Comparison of ENCODE assay signal across 13 mouse cellular contexts in the genomic region with DNA sequence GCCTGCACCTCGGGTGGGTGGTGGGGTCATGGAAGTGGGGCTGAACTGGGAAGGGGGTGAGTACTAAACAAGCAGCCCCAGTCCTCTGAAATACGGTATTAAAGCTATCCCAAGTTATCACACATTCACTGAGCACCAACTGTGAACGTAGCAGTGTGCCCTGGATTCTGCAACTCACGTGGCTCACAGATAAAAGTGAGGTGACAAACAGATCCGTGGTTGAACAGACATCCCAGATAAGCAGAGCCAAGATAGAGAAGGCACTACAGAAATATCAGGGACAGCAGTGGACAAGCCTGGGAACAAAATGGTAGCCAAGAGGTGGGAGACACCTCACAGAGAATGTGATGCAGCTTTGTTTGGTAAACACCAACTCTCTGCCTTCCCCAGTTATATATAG.
"Had no signal": no experiment of that assay in that cellular context is flagged by ENCODE, and none has a peak within 500 bp of the region (broad histone marks: within the 10 kb centered on the region; RNA-seq: fewer than 3 reads in every experiment).

No protein-coding gene starts in this region.

- DNase-seq: kidney, adult 8-10 months; kidney, postnatal 25 days; lung, postnatal 14 days; right cerebral cortex, adult 18-20 months; right cerebral cortex, postnatal 25 days; thymus, adult 18-20 months; thymus, postnatal 14 days had no signal

- ATAC-seq: intestine, postnatal 0 days; midbrain, embryonic 13.5 days had no signal

- H3K4me2 ChIP-seq: limb, embryonic 12.5 days; lung, embryonic 15.5 days; midbrain, embryonic 13.5 days had no signal

- H3K27me3 ChIP-seq: limb, embryonic 12.5 days; lung, embryonic 15.5 days; midbrain, embryonic 13.5 days had no signal

- H3K27ac ChIP-seq: layer of hippocampus, adult 2 months; limb, embryonic 12.5 days; lung, embryonic 15.5 days; macrophage; midbrain, embryonic 13.5 days had no signal

- H3K9me3 ChIP-seq: limb, embryonic 12.5 days; lung, embryonic 15.5 days; midbrain, embryonic 13.5 days had no signal

- H3K9ac ChIP-seq: limb, embryonic 12.5 days; lung, embryonic 15.5 days; midbrain, embryonic 13.5 days had no signal

- H3K4me3 ChIP-seq: layer of hippocampus, adult 2 months; limb, embryonic 12.5 days; lung, embryonic 15.5 days; midbrain, embryonic 13.5 days had no signal

- H3K4me1 ChIP-seq: limb, embryonic 12.5 days; lung, embryonic 15.5 days; midbrain, embryonic 13.5 days had no signal

- H3K36me3 ChIP-seq: limb, embryonic 12.5 days; lung, embryonic 15.5 days; midbrain, embryonic 13.5 days had no signal
